Mouse (Mus musculus): ENCODE data around the gene Cfap65. TPM values are rescaled to one million over a fixed set of nuclear protein-coding genes. Genes with fewer than 3 reads are reported as not detected.

Gene Cfap65
- polyA plus RNA-seq, 1 experiment, result not detected

DNA sequence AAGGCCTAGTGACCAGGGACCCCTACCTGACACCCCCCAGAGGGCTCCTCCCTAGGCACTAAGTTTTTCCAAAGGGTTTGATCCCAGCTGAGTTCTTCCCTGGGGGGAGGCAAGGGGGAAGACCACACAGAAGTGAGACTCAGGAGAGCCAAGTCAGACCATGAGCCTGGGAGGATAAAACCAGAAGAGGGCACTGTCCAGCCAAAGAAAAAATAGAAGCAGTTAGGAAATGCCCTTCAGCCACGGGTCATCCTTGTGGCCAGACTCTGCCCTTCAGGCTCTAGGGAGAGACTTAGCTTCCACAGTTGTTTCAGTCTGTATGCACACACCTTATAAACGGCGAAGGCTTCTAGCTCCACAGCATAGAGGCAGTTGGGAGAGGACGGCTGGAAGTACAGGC is 10.9 kb downstream of the Cfap65 start:
- no peak overlapping the region for H3K27ac ChIP-seq (ENCODE audit: control insufficient read depth, insufficient read depth, low read depth, low read length, poor library complexity)
- no peak overlapping the region for H3K4me3 ChIP-seq (replicated peaks; ENCODE audit: control insufficient read depth, low read depth, low read length)
- 55% methylated on average over 4 of the region's 4 CpGs for WGBS
- H3K4me1 ChIP-seq (ENCODE audit: control insufficient read depth, insufficient read depth, low read length), result no peaks in the 10 kb centered on the region
- TF ChIP-seq POLR2A (IDR thresholded peaks at IDR 0.05; ENCODE audit: borderline replicate concordance, control insufficient read depth, low read depth, low read length) (no peak), CTCF (IDR thresholded peaks at IDR 0.05; ENCODE audit: control insufficient read depth, insufficient read depth, low read length) (no peak)

DNA sequence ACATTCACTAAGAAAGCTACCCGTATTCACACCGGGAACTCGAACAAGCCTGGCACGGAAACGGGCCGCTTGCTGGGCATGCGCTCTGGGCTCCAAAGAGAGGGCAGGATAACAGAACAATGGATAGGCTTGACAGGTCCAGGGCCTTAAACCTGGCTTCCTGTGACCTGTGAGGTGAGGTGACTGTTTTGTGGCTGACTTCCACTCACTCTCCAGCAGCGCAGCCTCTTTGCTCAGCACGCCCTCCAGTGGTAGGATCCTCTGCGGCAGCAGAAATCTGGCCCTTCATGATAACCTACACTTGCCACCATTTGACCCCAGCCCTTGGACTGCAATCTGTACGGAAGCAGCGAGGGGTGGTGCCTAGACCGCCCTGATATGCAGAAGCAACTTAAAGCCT is 19.7 kb downstream of the Cfap65 start:
- H3K4me3 ChIP-seq (replicated peaks; ENCODE audit: control insufficient read depth, low read depth, low read length), result no peak overlapping the region
- WGBS, result 28% methylated on average over 13 of the region's 13 CpGs
- TF ChIP-seq CTCF (IDR thresholded peaks at IDR 0.05; ENCODE audit: control insufficient read depth, insufficient read depth, low read length) (no peak), POLR2A (IDR thresholded peaks at IDR 0.05; ENCODE audit: borderline replicate concordance, control insufficient read depth, low read depth, low read length) (no peak)

DNA sequence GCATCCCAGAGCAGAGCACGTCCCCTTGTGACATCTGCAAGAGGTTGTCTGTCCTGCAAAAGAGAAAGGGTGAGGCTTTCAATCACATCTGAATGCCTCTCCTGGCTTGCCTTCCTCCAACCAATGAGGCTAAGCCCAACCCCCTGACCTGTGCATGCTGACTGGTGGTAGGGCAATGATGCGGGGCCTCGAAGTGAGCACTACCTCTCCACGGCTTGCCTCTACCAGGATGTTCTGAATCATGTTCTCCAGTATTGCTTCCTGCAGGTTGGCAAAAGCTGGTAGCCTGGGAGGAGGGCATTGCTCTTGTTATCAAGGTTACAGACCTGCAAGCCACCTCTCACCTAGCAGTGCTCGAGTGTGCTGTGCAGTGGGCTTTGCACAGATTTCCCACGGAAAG is 33.2 kb downstream of the Cfap65 start:
- no peak overlapping the region for H3K4me3 ChIP-seq (replicated peaks; ENCODE audit: control insufficient read depth, low read depth, low read length)
- 15% methylated on average over 6 of the region's 6 CpGs for WGBS
- no peak overlapping the region for H3K27ac ChIP-seq (ENCODE audit: control insufficient read depth, insufficient read depth, low read depth, low read length, poor library complexity)
- H3K4me1 ChIP-seq (ENCODE audit: control insufficient read depth, insufficient read depth, low read length), result no peaks in the 10 kb centered on the region
- TF ChIP-seq POLR2A (IDR thresholded peaks at IDR 0.05; ENCODE audit: borderline replicate concordance, control insufficient read depth, low read depth, low read length), result no peak
- no peak for TF ChIP-seq CTCF (IDR thresholded peaks at IDR 0.05; ENCODE audit: control insufficient read depth, insufficient read depth, low read length)

More for the DNA sequence above, 19.7 kb downstream of the Cfap65 start:
- no peaks in the 10 kb centered on the region; the same call in 1 of the 2 replicates for H3K4me1 ChIP-seq (ENCODE audit: control insufficient read depth, insufficient read depth, low read length)
- H3K27ac ChIP-seq (ENCODE audit: control insufficient read depth, insufficient read depth, low read depth, low read length, poor library complexity), result no peak overlapping the region

DNA sequence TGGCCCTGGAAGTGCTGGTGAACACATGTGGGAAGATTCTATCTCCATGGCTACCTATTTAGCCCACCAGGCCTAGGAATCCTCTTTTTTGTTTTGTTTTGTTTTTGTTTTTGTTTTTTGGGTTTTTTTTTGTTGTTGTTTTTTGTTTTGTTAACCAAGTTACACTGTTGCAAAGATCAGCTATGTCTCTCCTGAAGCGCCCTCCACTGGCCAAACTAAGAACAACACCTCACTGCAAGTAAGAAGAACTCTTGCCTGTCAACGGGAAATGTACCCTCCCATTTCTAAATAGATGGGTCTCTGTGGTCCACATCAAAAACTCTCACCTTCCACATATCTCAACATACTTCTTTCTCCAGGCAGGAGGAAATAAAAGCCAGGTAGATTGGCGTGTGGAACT is 33.7 kb downstream of the Cfap65 start:
- 4% methylated on average over 3 of the region's 3 CpGs for WGBS

DNA sequence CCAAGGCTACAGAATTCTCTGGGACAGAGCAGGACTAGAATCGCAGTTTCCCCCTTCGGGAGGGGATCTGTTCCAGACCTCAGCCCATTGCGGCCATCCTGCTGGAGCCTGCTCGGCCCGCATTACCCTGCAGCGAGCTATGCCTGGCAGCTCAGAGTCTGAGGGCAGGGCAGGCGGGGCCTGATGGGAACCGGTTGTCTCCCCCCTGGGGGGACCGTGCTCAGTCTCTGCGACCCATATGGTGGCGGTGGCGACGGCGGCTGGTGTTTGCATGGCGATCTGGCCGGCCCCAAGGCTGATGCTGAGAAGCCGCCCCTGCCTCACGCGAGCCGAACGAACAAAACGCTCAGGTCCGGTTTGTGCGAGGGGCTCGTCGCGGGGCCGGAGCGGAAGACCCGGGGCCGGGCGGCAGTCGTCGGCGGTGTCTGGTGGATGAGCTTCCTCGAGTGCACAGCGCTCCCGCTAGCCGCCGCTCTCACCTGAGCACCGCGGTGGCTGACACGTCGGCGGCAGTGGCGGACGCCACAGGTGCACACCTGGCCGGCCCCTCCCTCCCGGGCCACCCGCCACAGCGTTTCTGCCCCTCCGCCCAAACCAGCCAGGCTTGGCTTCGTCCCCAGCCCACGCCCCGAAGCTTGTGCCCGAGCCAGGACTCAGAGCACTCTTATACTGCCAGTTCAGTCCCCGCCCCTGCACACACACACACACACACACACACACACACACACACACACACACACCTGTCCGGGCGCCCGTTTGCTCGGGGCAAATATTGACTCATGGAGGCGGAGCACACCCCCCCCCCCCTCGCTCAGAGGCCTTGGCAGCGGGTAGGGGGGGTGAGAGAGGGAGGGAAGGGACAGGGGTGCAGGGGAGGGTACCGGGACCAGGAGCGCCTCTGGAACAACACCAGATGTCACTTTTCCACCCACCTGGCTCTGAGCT is 34.8 kb downstream of the Cfap65 start:
- H3K4me3 ChIP-seq (replicated peaks; ENCODE audit: control insufficient read depth, low read depth, low read length), result no peak overlapping the region
- H3K4me1 ChIP-seq (ENCODE audit: control insufficient read depth, insufficient read depth, low read length), result no peaks in the 10 kb centered on the region
- no peak overlapping the region for H3K27ac ChIP-seq (ENCODE audit: control insufficient read depth, insufficient read depth, low read depth, low read length, poor library complexity)
- WGBS, result 1% methylated on average over 65 of the region's 66 CpGs
- TF ChIP-seq CTCF (IDR thresholded peaks at IDR 0.05; ENCODE audit: control insufficient read depth, insufficient read depth, low read length), result no peak
- no peak for TF ChIP-seq POLR2A (IDR thresholded peaks at IDR 0.05; ENCODE audit: borderline replicate concordance, control insufficient read depth, low read depth, low read length)

More for the DNA sequence above, 33.7 kb downstream of the Cfap65 start:
- Histone ChIP-seq H3K4me3 (replicated peaks; ENCODE audit: control insufficient read depth, low read depth, low read length) (no peak overlapping the region), H3K4me1 (ENCODE audit: control insufficient read depth, insufficient read depth, low read length) (no peaks in the 10 kb centered on the region), H3K27ac (ENCODE audit: control insufficient read depth, insufficient read depth, low read depth, low read length, poor library complexity) (no peak overlapping the region)
- TF ChIP-seq POLR2A (IDR thresholded peaks at IDR 0.05; ENCODE audit: borderline replicate concordance, control insufficient read depth, low read depth, low read length) (no peak), CTCF (IDR thresholded peaks at IDR 0.05; ENCODE audit: control insufficient read depth, insufficient read depth, low read length) (no peak)

DNA sequence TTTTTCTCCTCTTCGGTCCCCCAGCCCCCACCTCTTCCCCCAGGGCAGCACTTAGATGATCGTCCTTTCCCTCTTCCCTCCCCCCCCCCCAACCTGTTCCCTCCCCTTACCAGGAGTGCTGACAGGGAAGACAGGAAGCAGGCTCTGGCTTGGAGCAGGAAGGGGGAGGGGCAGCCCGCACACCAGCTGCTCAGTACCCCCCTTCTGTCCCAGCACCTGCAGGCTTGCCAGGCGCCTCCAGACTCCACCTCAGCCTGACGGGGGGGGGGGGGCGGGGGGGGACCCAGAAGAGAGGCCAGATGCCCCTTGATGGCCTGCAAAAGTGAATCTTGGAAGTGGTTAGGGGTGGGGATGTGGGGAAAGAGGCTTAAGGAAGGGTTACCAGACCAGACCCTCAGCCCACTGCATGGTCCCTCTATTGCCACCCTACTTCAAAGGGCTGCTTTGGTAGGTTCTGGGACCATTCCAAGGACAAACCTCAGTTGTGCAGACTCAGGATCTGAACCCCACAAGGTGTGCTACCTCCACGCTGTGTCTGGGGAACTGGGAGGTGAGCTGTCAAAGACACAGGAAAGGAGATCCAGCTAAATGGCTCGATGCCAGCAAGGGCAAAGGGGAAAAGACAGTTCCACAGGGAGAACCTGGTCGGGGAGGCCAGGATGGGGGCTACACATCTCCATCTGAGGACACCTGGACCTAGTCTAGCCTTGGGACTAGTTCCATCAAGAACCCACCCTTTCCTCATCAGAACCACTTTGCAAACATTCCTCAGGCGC is 36.6 kb downstream of the Cfap65 start:
- WGBS, result 10% methylated on average over 10 of the region's 10 CpGs
- H3K4me3 ChIP-seq (replicated peaks; ENCODE audit: control insufficient read depth, low read depth, low read length), result no peak overlapping the region
- H3K27ac ChIP-seq (ENCODE audit: control insufficient read depth, insufficient read depth, low read depth, low read length, poor library complexity), result no peak overlapping the region
- no peaks in the 10 kb centered on the region for H3K4me1 ChIP-seq (ENCODE audit: control insufficient read depth, insufficient read depth, low read length)
- no peak for TF ChIP-seq CTCF (IDR thresholded peaks at IDR 0.05; ENCODE audit: control insufficient read depth, insufficient read depth, low read length)
- no peak for TF ChIP-seq POLR2A (IDR thresholded peaks at IDR 0.05; ENCODE audit: borderline replicate concordance, control insufficient read depth, low read depth, low read length)

DNA sequence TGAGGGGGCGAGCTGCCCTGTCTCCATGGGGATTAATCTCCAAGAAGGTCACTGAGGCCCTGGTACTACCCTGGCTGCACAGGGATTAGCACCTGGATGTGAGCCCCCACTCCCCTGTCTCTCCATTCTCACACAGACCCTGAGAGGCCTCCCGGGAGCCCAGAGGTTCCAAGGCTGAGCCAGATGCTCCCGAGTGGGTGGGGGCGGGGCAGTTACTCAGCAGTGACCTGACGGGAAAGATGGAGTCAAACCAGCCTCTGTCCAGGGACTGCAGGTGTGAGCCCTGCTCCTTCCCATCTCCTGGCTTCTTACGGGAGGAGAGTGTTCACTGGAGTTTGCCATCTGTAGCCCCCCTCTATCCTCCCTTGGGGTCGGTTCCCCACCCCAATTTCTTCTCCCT is 37.4 kb downstream of the Cfap65 start:
- 32% methylated on average over 7 of the region's 7 CpGs for WGBS
- H3K4me3 ChIP-seq (replicated peaks; ENCODE audit: control insufficient read depth, low read depth, low read length), result no peak overlapping the region

DNA sequence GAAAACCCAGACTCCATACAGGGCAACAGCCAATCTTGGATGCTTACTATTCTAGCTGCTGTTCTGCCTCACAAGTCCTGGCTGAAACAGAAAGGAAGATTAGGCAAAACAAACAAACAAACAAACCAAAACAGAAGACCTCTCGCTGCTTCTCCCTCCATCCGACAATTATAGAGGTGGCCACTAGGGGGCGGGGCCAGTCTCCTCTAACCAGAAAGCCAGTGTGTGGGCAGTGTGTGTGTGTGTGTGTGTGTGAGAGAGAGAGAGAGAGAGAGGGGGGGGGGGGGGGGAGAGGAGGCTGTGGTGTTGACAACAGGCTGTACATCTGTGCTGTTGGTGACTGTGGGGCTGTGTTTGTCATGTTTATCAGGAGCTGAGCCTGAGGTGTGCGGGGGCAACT is 40.4 kb downstream of the Cfap65 start:
- TF ChIP-seq CTCF (IDR thresholded peaks at IDR 0.05; ENCODE audit: control insufficient read depth, insufficient read depth, low read length), result peak; percentile 66
- no peak for TF ChIP-seq POLR2A (IDR thresholded peaks at IDR 0.05; ENCODE audit: borderline replicate concordance, control insufficient read depth, low read depth, low read length)
- Histone ChIP-seq H3K4me1 (ENCODE audit: control insufficient read depth, insufficient read depth, low read length) (no peaks in the 10 kb centered on the region), H3K27ac (ENCODE audit: control insufficient read depth, insufficient read depth, low read depth, low read length, poor library complexity) (no peak overlapping the region), H3K4me3 (replicated peaks; ENCODE audit: control insufficient read depth, low read depth, low read length) (no peak overlapping the region)
- WGBS, result 16% methylated on average over 4 of the region's 4 CpGs

More for the DNA sequence above, 37.4 kb downstream of the Cfap65 start:
- no peaks in the 10 kb centered on the region for H3K4me1 ChIP-seq (ENCODE audit: control insufficient read depth, insufficient read depth, low read length)
- TF ChIP-seq POLR2A (IDR thresholded peaks at IDR 0.05; ENCODE audit: borderline replicate concordance, control insufficient read depth, low read depth, low read length) (no peak), CTCF (IDR thresholded peaks at IDR 0.05; ENCODE audit: control insufficient read depth, insufficient read depth, low read length) (no peak)
- H3K27ac ChIP-seq (ENCODE audit: control insufficient read depth, insufficient read depth, low read depth, low read length, poor library complexity), result no peak overlapping the region
